Mouse (Mus musculus) MEL (cell line): ENCODE measurements around the gene Bach2. TPM values are rescaled to one million over a fixed set of nuclear protein-coding genes. Genes with fewer than 3 reads are reported as not detected.

ENCODE experiments used
- DNase-seq: peaks from one replicate; pipeline ENCODE4 v3.0.0; 2011; ENCODE audit warnings: low read depth, low spot score
- H3K27ac ChIP-seq: 2 replicates; pipeline ENCODE4 v1.5.1; 2012; ENCODE audit warnings: low read depth, mild to moderate bottlenecking, control low read depth, low read length, moderate library complexity; ENCODE audit not compliant: control insufficient read depth
- H3K27me3 ChIP-seq, 2 experiments: fragments of 150-350 bp in 1 of 2; sonication (generic) in 1 of 2; 2 replicates each; pipeline ENCODE4 v1.6.1; 2012; ENCODE audit warnings: low read length in 2 of 2, mild to moderate bottlenecking in 2 of 2, improper control_type of control experiment in 1 of 2, moderate library complexity in 1 of 2; ENCODE audit not compliant: insufficient read depth in 2 of 2, control insufficient read depth in 1 of 2
- H3K36me3 ChIP-seq, 2 experiments: 2 replicates each; pipeline ENCODE4 v1.6.1; 2012 to 2014; ENCODE audit warnings: low read length in 2 of 2, improper control_type of control experiment in 1 of 2, inconsistent platforms in 1 of 2, mild to moderate bottlenecking in 1 of 2; ENCODE audit not compliant: insufficient read depth in 2 of 2, control insufficient read depth in 1 of 2
- H3K4me1 ChIP-seq, 2 experiments: fragments of 150-350 bp in 1 of 2; sonication (generic) in 1 of 2; 2 replicates each; pipeline ENCODE4 v1.6.1; 2012; ENCODE audit warnings: low read length in 2 of 2, improper control_type of control experiment in 1 of 2, mild to moderate bottlenecking in 1 of 2; ENCODE audit not compliant: insufficient read depth in 2 of 2, control insufficient read depth in 1 of 2
- H3K4me3 ChIP-seq, 2 experiments: fragments of 150-350 bp in 1 of 2; sonication (generic) in 1 of 2; 2 replicates each; pipeline ENCODE4 v1.5.1; 2012; ENCODE audit warnings: low read depth in 2 of 2, low read length in 2 of 2, mild to moderate bottlenecking in 2 of 2, moderate library complexity in 2 of 2, control low read depth in 1 of 2, improper control_type of control experiment in 1 of 2; ENCODE audit not compliant: control insufficient read depth in 1 of 2, insufficient read depth in 1 of 2
- H3K79me2 ChIP-seq: 2 replicates; pipeline ENCODE4 v1.6.1; 2012; ENCODE audit warnings: mild to moderate bottlenecking, low read length, moderate library complexity; ENCODE audit not compliant: control insufficient read depth, poor library complexity, insufficient read depth
- H3K9ac ChIP-seq: 2 replicates; pipeline ENCODE4 v1.6.1; 2012; ENCODE audit warnings: low read depth, mild to moderate bottlenecking, control low read depth, low read length, moderate library complexity; ENCODE audit not compliant: control insufficient read depth, poor library complexity, severe bottlenecking
- H3K9me3 ChIP-seq: fragments of 150-350 bp; sonication (generic); replicated peaks from 2 replicates; pipeline ENCODE4 v1.6.1; 2012; ENCODE audit warnings: mild to moderate bottlenecking, low read length, improper control_type of control experiment, moderate library complexity; ENCODE audit not compliant: insufficient read depth
- BHLHE40 ChIP-seq: IDR thresholded peaks from 2 replicates; pipeline ENCODE4 v1.6.1; 2012; ENCODE audit warnings: low read depth, mild to moderate bottlenecking, inconsistent platforms, low read length, improper control_type of control experiment, borderline replicate concordance
- CHD1 ChIP-seq: IDR thresholded peaks from 2 replicates; pipeline ENCODE4 v1.6.1; 2012; ENCODE audit warnings: low read depth, mild to moderate bottlenecking, inconsistent platforms, low read length, improper control_type of control experiment
- CTCF ChIP-seq, 3 experiments: IDR thresholded peaks in 2 of 3; conservative IDR thresholded peaks in 1 of 3; 2 replicates each; pipeline ENCODE4 v1.5.1; 2011 to 2012; ENCODE audit warnings: low read length in 3 of 3, low read depth in 2 of 3, mild to moderate bottlenecking in 2 of 3, improper control_type of control experiment in 1 of 3, inconsistent platforms in 1 of 3, mixed read lengths in 1 of 3, moderate library complexity in 1 of 3; ENCODE audit not compliant: control insufficient read depth in 1 of 3, insufficient read depth in 1 of 3, poor library complexity in 1 of 3, severe bottlenecking in 1 of 3
- E2F4 ChIP-seq: IDR thresholded peaks from 2 replicates; pipeline ENCODE4 v1.6.1; 2011; ENCODE audit warnings: low read depth, low read length, improper control_type of control experiment, borderline replicate concordance
- ELF1 ChIP-seq: IDR thresholded peaks from 2 replicates; pipeline ENCODE4 v1.6.1; 2014; ENCODE audit warnings: low read depth, mild to moderate bottlenecking, inconsistent platforms, low read length, improper control_type of control experiment, moderate library complexity
- EP300 ChIP-seq, 2 experiments: IDR thresholded peaks; 2 replicates each; pipeline ENCODE4 v1.6.1; 2011; ENCODE audit warnings: improper control_type of control experiment in 2 of 2, low read length in 2 of 2, low read depth in 1 of 2, mild to moderate bottlenecking in 1 of 2
- ETS1 ChIP-seq: IDR thresholded peaks from 2 replicates; pipeline ENCODE4 v1.6.1; 2012; ENCODE audit warnings: low read depth, mild to moderate bottlenecking, inconsistent platforms, low read length, improper control_type of control experiment, moderate library complexity
- GABPA ChIP-seq: IDR thresholded peaks from 2 replicates; pipeline ENCODE4 v1.6.1; 2012; ENCODE audit warnings: low read depth, mild to moderate bottlenecking, inconsistent platforms, low read length, improper control_type of control experiment, moderate library complexity
- GATA1 ChIP-seq: IDR thresholded peaks from 2 replicates; pipeline ENCODE4 v1.6.1; 2011; ENCODE audit warnings: low read depth, low read length, improper control_type of control experiment
- HCFC1 ChIP-seq: IDR thresholded peaks from 2 replicates; pipeline ENCODE4 v1.6.1; 2012; ENCODE audit warnings: low read depth, mild to moderate bottlenecking, inconsistent platforms, low read length, improper control_type of control experiment, moderate library complexity
- JUND ChIP-seq: IDR thresholded peaks from 2 replicates; pipeline ENCODE4 v1.6.1; 2011; ENCODE audit warnings: low read depth, mild to moderate bottlenecking, improper control_type of control experiment, low read length
- KAT2A ChIP-seq: conservative IDR thresholded peaks from 2 replicates; pipeline ENCODE4 v1.6.1; 2012; ENCODE audit warnings: low read depth, low read length, improper control_type of control experiment, inconsistent platforms
- MAFK ChIP-seq: IDR thresholded peaks from 2 replicates; pipeline ENCODE4 v1.6.1; 2011; ENCODE audit warnings: low read depth, mild to moderate bottlenecking, low read length, improper control_type of control experiment, borderline replicate concordance
- MAZ ChIP-seq: IDR thresholded peaks from 2 replicates; pipeline ENCODE4 v1.6.1; 2012; ENCODE audit warnings: low read depth, mild to moderate bottlenecking, inconsistent platforms, low read length, improper control_type of control experiment
- MEF2A ChIP-seq: IDR thresholded peaks from 2 replicates; pipeline ENCODE4 v1.6.1; 2014; ENCODE audit warnings: low read depth, mild to moderate bottlenecking, inconsistent platforms, low read length, improper control_type of control experiment; ENCODE audit not compliant: poor library complexity, insufficient replicate concordance, severe bottlenecking; ENCODE audit errors: extremely low read depth
- MXI1 ChIP-seq: IDR thresholded peaks from 2 replicates; pipeline ENCODE4 v1.6.1; 2011; ENCODE audit warnings: mild to moderate bottlenecking, low read depth, low read length, improper control_type of control experiment
- MYB ChIP-seq: IDR thresholded peaks from 2 replicates; pipeline ENCODE4 v1.6.1; 2011; ENCODE audit warnings: mild to moderate bottlenecking, low read depth, low read length, improper control_type of control experiment
- NELFE ChIP-seq: IDR thresholded peaks from 2 replicates; pipeline ENCODE4 v1.6.1; 2011; ENCODE audit warnings: low read depth, low read length, improper control_type of control experiment
- NRF1 ChIP-seq: IDR thresholded peaks from 2 replicates; pipeline ENCODE4 v1.6.1; 2014; ENCODE audit warnings: low read depth, mild to moderate bottlenecking, inconsistent platforms, low read length, improper control_type of control experiment, moderate library complexity; ENCODE audit not compliant: poor library complexity, insufficient read depth, severe bottlenecking
- POLR2AphosphoS2 ChIP-seq: IDR thresholded peaks from 2 replicates; pipeline ENCODE4 v1.6.1; 2011; ENCODE audit warnings: low read length, improper control_type of control experiment
- RAD21 ChIP-seq: IDR thresholded peaks from 2 replicates; pipeline ENCODE4 v1.6.1; 2011; ENCODE audit warnings: mild to moderate bottlenecking, low read depth, low read length, improper control_type of control experiment
- TAL1 ChIP-seq: IDR thresholded peaks from 2 replicates; pipeline ENCODE4 v1.6.1; 2012; ENCODE audit warnings: mild to moderate bottlenecking, inconsistent platforms, low read length, moderate library complexity, mixed read lengths
- TBP ChIP-seq: IDR thresholded peaks from 2 replicates; pipeline ENCODE4 v1.8.0; 2011; ENCODE audit warnings: low read depth, low read length, improper control_type of control experiment
- UBTF ChIP-seq: IDR thresholded peaks from 2 replicates; pipeline ENCODE4 v1.6.1; 2012; ENCODE audit warnings: low read depth, mild to moderate bottlenecking, inconsistent platforms, low read length, improper control_type of control experiment, moderate library complexity, borderline replicate concordance; ENCODE audit not compliant: insufficient read depth
- ZC3H11A ChIP-seq: IDR thresholded peaks from 2 replicates; pipeline ENCODE4 v1.6.1; 2012; ENCODE audit warnings: low read depth, mild to moderate bottlenecking, inconsistent platforms, low read length, improper control_type of control experiment
- ZKSCAN1 ChIP-seq: IDR thresholded peaks from 2 replicates; pipeline ENCODE4 v1.6.1; 2012; ENCODE audit warnings: low read depth, mild to moderate bottlenecking, inconsistent platforms, low read length, improper control_type of control experiment, moderate library complexity
- ZNF384 ChIP-seq: IDR thresholded peaks from 2 replicates; pipeline ENCODE4 v1.6.1; 2012; ENCODE audit warnings: low read depth, mild to moderate bottlenecking, inconsistent platforms, low read length, improper control_type of control experiment
- polyA plus RNA-seq, 2 experiments: library from polyadenylated mRNA; stranded (reverse) in 1 of 2; unstranded in 1 of 2; fragments of >175 nt in 1 of 2; fragments of >200 nt in 1 of 2; gene quantifications; 2 replicates each; pipeline versions ENCODE4 v1.2.1 to v1.2.4; 2012; ENCODE audit warnings: low replicate concordance in 2 of 2, low read depth in 1 of 2; ENCODE audit not compliant: insufficient read length in 2 of 2, insufficient read depth in 1 of 2, missing spikeins in 1 of 2
- total RNA-seq: library from RNA; depleted of rRNA; stranded (reverse); fragments of 300-350 nt; gene quantifications from 2 replicates; pipeline ENCODE4 v1.2.3, GENCODE M21; 2012

The Bach2 gene
- total and polyA plus RNA-seq, 3 experiments: 0.04 TPM; not detected in 2

GRCm38 (mm10) chr4:32251005-32251365 lies 12.4 kb downstream of the Bach2 start:
- Histone ChIP-seq H3K36me3 (no peaks in the 10 kb centered on the region), H3K79me2 (no peaks in the 10 kb centered on the region), H3K9ac (no peak overlapping the region), H3K9me3 (no peaks in the 10 kb centered on the region), H3K4me1 (peaks cover 0 to 13% of the 10 kb centered on the region in 2 experiments; a peak in 2 of 4 replicates), H3K4me3 (peak overlapping the region; percentile 35 to 47; a peak in 3 of 4 replicates), H3K27ac (no peak overlapping the region), H3K27me3 (peaks cover 2 to 6% of the 10 kb centered on the region in 2 experiments)
- TF ChIP-seq ZNF384 (no peak), MAZ (no peak), ELF1 (no peak), UBTF (no peak), NELFE (no peak), TAL1 (no peak), MXI1 (no peak), ZC3H11A (no peak), CHD1 (no peak)
- DNase-seq: peak; percentile 14

GRCm38 (mm10) chr4:32251946-32252672 lies 13.5 kb downstream of the Bach2 start:
- TF ChIP-seq JUND (no peak), TBP (no peak), GATA1 (no peak), POLR2AphosphoS2 (no peak), MEF2A (no peak), CTCF (IDR thresholded peaks at IDR 0.05 in 2 of 3, conservative IDR thresholded peaks at IDR 0.05 in 1 of 3; ENCODE audit: control insufficient read depth in 1 of 3, insufficient read depth in 1 of 3, low read depth in 2 of 3, low read length in 3 of 3, poor library complexity in 1 of 3, severe bottlenecking in 1 of 3) (no peak), MYB (no peak), GABPA (no peak), ETS1 (no peak), E2F4 (no peak), MAFK (no peak), ZKSCAN1 (no peak), MAZ (no peak), NRF1 (no peak), BHLHE40 (no peak), HCFC1 (no peak), EP300 (IDR thresholded peaks at IDR 0.05; ENCODE audit: low read depth in 1 of 2, low read length in 2 of 2) (no peak), RAD21 (no peak), KAT2A (no peak)
- Histone ChIP-seq H3K79me2 (no peaks in the 10 kb centered on the region), H3K9ac (no peak overlapping the region), H3K27me3 (peaks cover 2 to 6% of the 10 kb centered on the region in 2 experiments), H3K36me3 (no peaks in the 10 kb centered on the region), H3K4me3 (no peak overlapping the region), H3K4me1 (peaks cover 0 to 13% of the 10 kb centered on the region in 2 experiments; a peak in 2 of 4 replicates), H3K9me3 (no peaks in the 10 kb centered on the region), H3K27ac (no peak overlapping the region)
- no peak for DNase-seq
